8 mouse cellular contexts compared by ENCODE assay signal in genomic region chr14:121220723-121221122, GRCm38 (mm10).
DNase-seq lines count a peak whose midpoint lies in the region; ATAC-seq and TF ChIP-seq lines count a peak whose summit lies in the region.

No protein-coding gene starts in this region.

- no peak overlapping the region for H3K27ac ChIP-seq in intestine, embryonic 15.5 days
- no peak overlapping the region for H3K27ac ChIP-seq in intestine, embryonic 16.5 days (ENCODE audit: low read length)
- no peak overlapping the region for H3K27ac ChIP-seq in layer of hippocampus, adult 2 months
- H3K27ac ChIP-seq in midbrain, embryonic 15.5 days = no peak overlapping the region

- H3K36me3 ChIP-seq in intestine, embryonic 15.5 days = peaks cover 15% of the 10 kb centered on the region; the same call in 1 of the 2 replicates
- H3K36me3 ChIP-seq in intestine, embryonic 16.5 days (ENCODE audit: control insufficient read depth, insufficient read depth, low read length) = peaks cover 3% of the 10 kb centered on the region; the same call in 1 of the 2 replicates
- H3K36me3 ChIP-seq in midbrain, embryonic 15.5 days (replicated peaks) = 0 out of 2 replicates have a peak, but pooled peaks cover 5% of the 10 kb centered on the region

- H3K9me3 ChIP-seq in intestine, embryonic 15.5 days = no peaks in the 10 kb centered on the region
- H3K9me3 ChIP-seq in intestine, embryonic 16.5 days (ENCODE audit: control insufficient read depth, low read length) = no peaks in the 10 kb centered on the region
- no peaks in the 10 kb centered on the region for H3K9me3 ChIP-seq in midbrain, embryonic 15.5 days

- H3K27me3 ChIP-seq in intestine, embryonic 15.5 days (replicated peaks) = no peaks in the 10 kb centered on the region
- H3K27me3 ChIP-seq in intestine, embryonic 16.5 days (replicated peaks; ENCODE audit: control insufficient read depth, insufficient read depth, low read length) = no peaks in the 10 kb centered on the region
- H3K27me3 ChIP-seq in midbrain, embryonic 15.5 days (replicated peaks) = no peaks in the 10 kb centered on the region

- H3K4me3 ChIP-seq in intestine, embryonic 15.5 days (replicated peaks) = no peak overlapping the region
- H3K4me3 ChIP-seq in intestine, embryonic 16.5 days (ENCODE audit: low read length) = no peak overlapping the region
- H3K4me3 ChIP-seq in layer of hippocampus, adult 2 months = no peak overlapping the region
- H3K4me3 ChIP-seq in midbrain, embryonic 15.5 days = no peak overlapping the region

- peak; percentile 84 for TF ChIP-seq CTCF in layer of hippocampus, adult 2 months (conservative IDR thresholded peaks at IDR 0.05)

- H3K4me2 ChIP-seq in intestine, embryonic 15.5 days (replicated peaks) = no peak overlapping the region
- H3K4me2 ChIP-seq in intestine, embryonic 16.5 days (ENCODE audit: low read depth, low read length) = no peak overlapping the region
- H3K4me2 ChIP-seq in midbrain, embryonic 15.5 days = no peak overlapping the region

- WGBS in intestine, embryonic 15.5 days = 82% methylated on average over 5 of the region's 5 CpGs
- 84% methylated on average over 5 of the region's 5 CpGs for WGBS in intestine, embryonic 16.5 days
- WGBS in midbrain, embryonic 15.5 days = 70% methylated on average over 5 of the region's 5 CpGs

- peak; percentile 14 for DNase-seq in MN1 (ENCODE audit: low spot score)
- peak; percentile 68 for DNase-seq in cerebellum, adult 8-10 months
- DNase-seq in gastrocnemius, postnatal 4 days (ENCODE audit: low spot score in 2 of 2) = peak; percentile 26 to 67
- peak; percentile 57 to 64 for DNase-seq in layer of hippocampus, adult 2 months (ENCODE audit: low spot score in 2 of 2)
- DNase-seq in thymus, postnatal 14 days = peak; percentile 20

- H3K9ac ChIP-seq in intestine, embryonic 15.5 days = no peak overlapping the region
- H3K9ac ChIP-seq in intestine, embryonic 16.5 days (ENCODE audit: low read depth, low read length) = no peak overlapping the region
- no peak overlapping the region for H3K9ac ChIP-seq in midbrain, embryonic 15.5 days

- ATAC-seq in intestine, embryonic 15.5 days = 0 out of 2 replicates have a peak, but pooled peaks have one; percentile 22
- no peak for ATAC-seq in intestine, embryonic 16.5 days
- ATAC-seq in midbrain, embryonic 15.5 days (replicated peaks) = 0 out of 2 replicates have a peak, but pooled peaks have one; percentile 21

- 0 out of 2 replicates have a peak, but pooled peaks cover 4% of the 10 kb centered on the region for H3K4me1 ChIP-seq in intestine, embryonic 15.5 days (replicated peaks)
- 0 out of 2 replicates have a peak, but pooled peaks cover 6% of the 10 kb centered on the region for H3K4me1 ChIP-seq in intestine, embryonic 16.5 days (ENCODE audit: control insufficient read depth, insufficient read depth, low read length)
- 0 out of 2 replicates have a peak, but pooled peaks cover 13% of the 10 kb centered on the region for H3K4me1 ChIP-seq in midbrain, embryonic 15.5 days

Comparison
In these comparisons a context has a peak if more than half of its experiments do, and no peak if none do; other contexts are left out.
1. DNase-seq: peak in every context shown above with its lines; median percentile 68 in cerebellum, adult 8-10 months; 60 in layer of hippocampus, adult 2 months; 46 in gastrocnemius, postnatal 4 days; 20 in thymus, postnatal 14 days; 14 in MN1.